Mouse (Mus musculus): ENCODE results near the gene Tppp2. TPM values are rescaled to one million over a fixed set of nuclear protein-coding genes. Genes with fewer than 3 reads are reported as not detected.

Gene Tppp2
- not detected in 2 replicates for total RNA-seq (2017)

DNA sequence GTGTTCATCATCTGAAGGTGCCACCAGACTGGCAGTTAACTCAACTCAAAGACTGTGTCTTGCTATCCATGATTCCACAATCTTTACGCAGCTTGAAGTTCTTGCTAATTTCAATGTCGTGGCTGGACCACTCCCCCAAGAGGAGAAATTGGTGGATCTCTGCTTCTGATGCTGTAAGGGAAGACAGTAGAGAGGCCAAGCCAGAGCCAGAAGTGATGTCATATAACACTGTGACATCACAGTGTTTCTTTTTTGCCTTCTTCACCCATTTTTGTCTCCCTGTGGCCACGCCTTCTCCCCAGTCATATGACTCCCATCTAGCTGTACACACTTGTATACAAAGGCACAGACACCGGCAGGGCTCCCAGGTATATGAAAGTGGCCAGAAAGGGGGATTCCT, at the start of gene Tppp2:
TSS of gene Tppp2 (plus strand) at position 301 of the 400 bp plus-strand sequence.
- no peak for ATAC-seq (replicated peaks in 1 of 2; ENCODE audit: insufficient read depth in 1 of 2, low FRiP score in 2 of 2, low TSS enrichment in 1 of 2, low read depth in 1 of 2, poor library complexity in 2 of 2, severe bottlenecking in 2 of 2)

GRCm38 (mm10) chr14:51870756-51871155, 47.5 kb upstream of the Tppp2 start:
- no peak for ATAC-seq (replicated peaks in 1 of 2; ENCODE audit: insufficient read depth in 1 of 2, low FRiP score in 2 of 2, low TSS enrichment in 1 of 2, low read depth in 1 of 2, poor library complexity in 2 of 2, severe bottlenecking in 2 of 2)

- no peak for ATAC-seq (replicated peaks in 1 of 2; ENCODE audit: insufficient read depth in 1 of 2, low FRiP score in 2 of 2, low TSS enrichment in 1 of 2, low read depth in 1 of 2, poor library complexity in 2 of 2, severe bottlenecking in 2 of 2)
Observed at GRCm38 (mm10) chr14:51871741-51872140, 46.5 kb upstream of the Tppp2 start.

DNA sequence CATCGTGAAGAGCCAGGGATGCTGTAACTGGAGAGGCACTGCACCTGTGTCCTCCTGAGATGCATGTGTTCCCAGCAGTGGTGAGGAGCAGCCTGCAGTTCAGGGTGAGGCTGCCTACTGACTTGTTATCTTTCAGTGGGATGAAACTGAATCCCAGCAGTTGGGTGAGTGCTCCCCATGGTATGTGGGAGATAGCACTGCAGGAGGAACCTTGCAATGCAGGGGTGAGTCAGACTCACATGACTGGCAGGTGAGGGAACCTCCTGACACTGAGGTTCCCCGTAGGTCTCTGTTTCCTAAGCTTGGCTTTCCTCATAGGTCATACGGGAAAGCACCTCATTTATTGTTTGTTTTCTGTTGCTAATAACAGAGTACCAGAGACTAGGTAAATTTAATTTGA, 40.7 kb upstream of the Tppp2 start:
- no peak for ATAC-seq (replicated peaks in 1 of 2; ENCODE audit: insufficient read depth in 1 of 2, low FRiP score in 2 of 2, low TSS enrichment in 1 of 2, low read depth in 1 of 2, poor library complexity in 2 of 2, severe bottlenecking in 2 of 2)

DNA sequence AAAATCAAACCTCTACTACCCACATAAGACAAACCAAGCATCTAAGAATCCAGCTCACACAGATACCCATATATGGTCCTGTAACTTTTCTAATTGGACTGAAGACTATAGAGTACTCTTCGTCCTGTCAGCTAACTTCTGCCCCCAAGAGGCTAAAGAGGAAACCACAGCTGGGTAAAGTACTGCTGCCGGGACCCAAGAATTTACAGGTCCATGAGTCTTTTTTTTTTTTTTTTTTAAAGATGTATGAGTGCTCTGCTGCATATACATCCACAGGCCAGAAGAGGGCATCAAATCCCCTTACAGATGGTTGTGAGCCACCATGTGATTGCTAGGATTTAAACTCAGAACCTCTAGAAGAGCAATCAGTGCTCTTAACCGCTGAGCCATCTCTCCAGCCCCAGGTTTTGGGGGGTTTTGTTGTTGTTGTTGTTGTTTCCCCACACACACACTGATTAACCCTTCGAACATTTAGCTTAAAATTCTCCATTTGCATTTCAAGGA, 34.6 kb upstream of the Tppp2 start:
- peak; percentile 58 to 60 for ATAC-seq (replicated peaks in 1 of 2; ENCODE audit: insufficient read depth in 1 of 2, low FRiP score in 2 of 2, low TSS enrichment in 1 of 2, low read depth in 1 of 2, poor library complexity in 2 of 2, severe bottlenecking in 2 of 2)

- no peak for ATAC-seq (replicated peaks in 1 of 2; ENCODE audit: insufficient read depth in 1 of 2, low FRiP score in 2 of 2, low TSS enrichment in 1 of 2, low read depth in 1 of 2, poor library complexity in 2 of 2, severe bottlenecking in 2 of 2)
Observed at GRCm38 (mm10) chr14:51884031-51884544, 34.1 kb upstream of the Tppp2 start.

GRCm38 (mm10) chr14:51884598-51885331, 33.5 kb upstream of the Tppp2 start, which contains the start of gene Mettl17:
Mettl17 (plus strand) TSS chr14:51884842.
- peak; percentile 97 for ATAC-seq (replicated peaks in 1 of 2; ENCODE audit: insufficient read depth in 1 of 2, low FRiP score in 2 of 2, low TSS enrichment in 1 of 2, low read depth in 1 of 2, poor library complexity in 2 of 2, severe bottlenecking in 2 of 2)

DNA sequence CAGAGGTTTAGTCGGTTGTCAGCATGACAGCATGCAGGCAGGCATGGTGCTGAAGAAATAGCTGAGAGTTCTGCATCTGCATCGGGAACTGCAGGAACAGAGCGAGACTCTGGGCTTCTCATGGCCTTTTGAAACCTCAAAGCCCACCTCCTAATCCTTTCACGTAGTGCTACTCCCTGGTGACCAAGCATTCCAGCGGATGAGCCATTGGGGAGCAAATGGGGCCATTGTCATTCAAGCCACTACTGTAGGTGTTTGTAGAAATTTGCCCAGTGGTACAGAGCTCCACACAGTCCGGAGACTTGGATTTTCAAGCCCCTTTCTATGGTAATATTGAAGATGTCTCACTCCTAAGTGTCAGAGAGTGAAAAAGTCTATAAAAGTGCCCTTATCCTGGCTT, 32.2 kb upstream of the Tppp2 start:
- ATAC-seq (replicated peaks in 1 of 2; ENCODE audit: insufficient read depth in 1 of 2, low FRiP score in 2 of 2, low TSS enrichment in 1 of 2, low read depth in 1 of 2, poor library complexity in 2 of 2, severe bottlenecking in 2 of 2), result no peak

- ATAC-seq (replicated peaks in 1 of 2; ENCODE audit: insufficient read depth in 1 of 2, low FRiP score in 2 of 2, low TSS enrichment in 1 of 2, low read depth in 1 of 2, poor library complexity in 2 of 2, severe bottlenecking in 2 of 2), result no peak
Observed at GRCm38 (mm10) chr14:51889833-51890232, 28.4 kb upstream of the Tppp2 start.

DNA sequence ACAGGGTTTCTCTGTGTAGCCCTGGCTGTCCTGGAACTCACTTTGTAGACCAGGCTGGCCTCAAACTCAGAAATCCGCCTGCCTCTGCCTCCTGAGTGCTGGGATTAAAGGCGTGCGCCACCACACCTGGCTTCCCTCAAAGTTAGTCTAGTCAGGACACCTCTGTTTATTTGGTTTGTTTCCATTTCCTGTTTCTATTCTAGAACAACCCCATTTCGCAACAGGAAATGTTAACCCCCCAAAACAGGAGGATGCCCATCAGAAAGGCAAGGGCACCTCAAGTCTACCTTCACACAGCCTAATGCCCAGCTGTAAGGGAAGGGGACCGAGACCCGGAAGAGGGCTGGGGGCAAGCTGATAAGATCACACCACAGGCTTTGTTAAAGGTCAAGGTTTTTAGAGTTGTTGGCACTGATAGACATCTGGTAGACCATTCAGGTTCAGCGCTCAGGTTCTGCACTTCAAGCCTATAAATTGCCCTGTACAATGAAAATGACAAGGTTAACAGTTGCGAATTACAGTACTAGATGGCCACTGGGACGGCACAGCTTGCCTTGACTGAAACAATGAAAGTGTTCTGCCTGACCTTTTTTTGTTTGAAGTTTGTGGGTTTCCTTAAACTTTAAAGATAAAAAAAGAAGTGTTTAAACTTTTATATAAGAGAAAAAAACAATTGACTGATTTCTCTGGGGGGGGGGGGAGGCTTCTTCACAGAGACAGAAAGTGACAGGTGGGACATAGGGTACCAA, 25.9 kb upstream of the Tppp2 start, which contains the start of gene Slc39a2:
TSS of gene Slc39a2 (plus strand) at position 699 of the 749 bp plus-strand sequence.
- ATAC-seq (replicated peaks in 1 of 2; ENCODE audit: insufficient read depth in 1 of 2, low FRiP score in 2 of 2, low TSS enrichment in 1 of 2, low read depth in 1 of 2, poor library complexity in 2 of 2, severe bottlenecking in 2 of 2), result no peak

DNA sequence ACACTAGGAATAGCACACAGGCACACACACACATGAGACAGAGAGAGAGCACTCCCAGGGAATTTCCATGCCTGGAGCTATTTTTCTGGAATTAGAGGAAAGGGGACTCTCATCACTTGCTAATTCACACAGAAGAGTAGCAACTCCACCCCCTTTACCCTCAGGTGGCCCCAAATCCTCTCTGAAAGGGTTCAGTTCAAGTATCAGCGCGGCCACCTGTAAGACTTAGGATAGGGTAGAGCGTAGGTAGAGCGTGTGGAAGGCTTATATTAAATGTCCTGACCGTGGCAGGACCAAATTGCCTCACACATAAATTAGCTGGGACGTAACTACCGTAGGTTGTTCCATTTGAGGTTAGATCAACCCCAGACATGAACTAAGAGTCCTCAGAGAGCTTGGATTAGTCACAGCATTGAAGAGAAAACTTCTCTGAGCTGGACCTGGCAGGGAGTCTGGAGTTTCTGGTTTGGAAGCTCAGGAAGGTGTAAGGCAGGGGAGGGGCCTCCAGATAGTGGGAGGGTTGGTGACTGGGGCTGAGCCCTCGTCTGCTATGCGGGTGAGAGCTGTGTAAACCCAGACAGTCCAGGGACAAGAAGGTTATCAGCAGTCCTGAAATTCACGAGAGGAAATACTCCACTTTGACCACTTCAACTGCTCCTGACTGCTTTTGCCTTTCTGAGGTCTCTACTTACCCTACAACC, 25.0 kb upstream of the Tppp2 start:
- no peak for ATAC-seq (replicated peaks in 1 of 2; ENCODE audit: insufficient read depth in 1 of 2, low FRiP score in 2 of 2, low TSS enrichment in 1 of 2, low read depth in 1 of 2, poor library complexity in 2 of 2, severe bottlenecking in 2 of 2)

- ATAC-seq (replicated peaks in 1 of 2; ENCODE audit: insufficient read depth in 1 of 2, low FRiP score in 2 of 2, low TSS enrichment in 1 of 2, low read depth in 1 of 2, poor library complexity in 2 of 2, severe bottlenecking in 2 of 2), result no peak
Observed at GRCm38 (mm10) chr14:51893809-51894208, 24.4 kb upstream of the Tppp2 start.

- no peak for ATAC-seq (replicated peaks in 1 of 2; ENCODE audit: insufficient read depth in 1 of 2, low FRiP score in 2 of 2, low TSS enrichment in 1 of 2, low read depth in 1 of 2, poor library complexity in 2 of 2, severe bottlenecking in 2 of 2)
Observed at GRCm38 (mm10) chr14:51895071-51895470, 23.2 kb upstream of the Tppp2 start.

DNA sequence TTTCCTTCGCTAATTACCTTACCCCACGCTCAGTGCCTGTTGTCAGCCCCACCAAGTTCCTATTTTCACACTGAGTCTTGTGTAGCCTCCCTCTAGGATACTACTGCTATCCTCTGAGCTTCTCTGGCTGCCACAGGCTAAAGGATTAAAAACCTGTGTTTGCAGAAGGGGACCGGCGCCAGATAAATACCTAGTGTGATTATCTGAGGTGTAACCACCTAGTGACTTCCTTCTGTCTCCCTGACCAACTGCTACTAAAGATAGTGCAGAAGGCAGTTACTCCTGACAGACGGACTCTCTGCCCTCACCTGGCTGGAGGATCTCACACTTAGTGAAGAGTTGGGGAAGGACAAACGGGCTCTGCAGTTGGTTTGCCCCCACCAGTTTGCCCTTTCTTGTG, 22.2 kb upstream of the Tppp2 start:
- no peak for ATAC-seq (replicated peaks in 1 of 2; ENCODE audit: insufficient read depth in 1 of 2, low FRiP score in 2 of 2, low TSS enrichment in 1 of 2, low read depth in 1 of 2, poor library complexity in 2 of 2, severe bottlenecking in 2 of 2)

- no peak for ATAC-seq (replicated peaks in 1 of 2; ENCODE audit: insufficient read depth in 1 of 2, low FRiP score in 2 of 2, low TSS enrichment in 1 of 2, low read depth in 1 of 2, poor library complexity in 2 of 2, severe bottlenecking in 2 of 2)
Observed at GRCm38 (mm10) chr14:51896539-51897170, 21.6 kb upstream of the Tppp2 start.

DNA sequence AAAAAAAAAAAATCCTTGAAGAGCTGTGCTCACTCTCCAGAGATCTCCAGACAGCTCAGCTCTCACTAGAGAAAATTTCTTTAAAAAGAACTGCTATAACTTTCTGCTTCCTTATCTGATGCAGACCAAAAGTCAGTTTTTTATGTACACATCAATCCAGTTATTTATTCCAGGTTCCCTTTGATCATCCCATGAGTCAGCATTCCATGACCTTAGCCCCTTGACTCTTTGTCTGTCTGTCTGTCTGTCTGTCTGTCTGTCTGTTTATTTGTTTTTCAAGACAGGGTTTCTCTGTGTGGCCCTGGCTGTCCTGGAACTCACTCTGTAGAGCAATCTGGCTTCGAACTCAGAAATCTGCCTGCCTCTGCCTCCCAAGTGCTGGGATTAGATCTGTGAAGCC, 18.9 kb upstream of the Tppp2 start:
- ATAC-seq (replicated peaks in 1 of 2; ENCODE audit: insufficient read depth in 1 of 2, low FRiP score in 2 of 2, low TSS enrichment in 1 of 2, low read depth in 1 of 2, poor library complexity in 2 of 2, severe bottlenecking in 2 of 2), result no peak
